Mouse (Mus musculus): ENCODE measurements around the gene Rapgef4.

GRCm38 (mm10) chr2:72178025-72178424 is 197.0 kb downstream of the Rapgef4 start:
- TF ChIP-seq CTCF (IDR thresholded peaks at IDR 0.05; ENCODE audit: low read depth, low read length) (no peak), GATA2 (IDR thresholded peaks at IDR 0.05; ENCODE audit: borderline replicate concordance, low read depth, low read length) (no peak), GATA1 (IDR thresholded peaks at IDR 0.05; ENCODE audit: borderline replicate concordance, low read length) (no peak)
